Mouse (Mus musculus) liver, postnatal 0 days (tissue): ENCODE results near the gene Masp1. TPM values are rescaled to one million over a fixed set of nuclear protein-coding genes. Genes with fewer than 3 reads are reported as not detected.

ENCODE experiments used
- ATAC-seq: fragments of 200-750 bp; cut with Nextera tagmentation; 2 replicates; pipeline ENCODE4 v1.8.0; 2017; ENCODE audit warnings: mild to moderate bottlenecking, moderate library complexity
- DNase-seq: peaks from one replicate; pipeline ENCODE4 v3.0.0-alpha.2; 2016
- H3K27ac ChIP-seq: fragments of 300-500 bp; sonication (generic); 2 replicates; pipeline ENCODE4 v1.5.1; 2014; ENCODE audit warnings: antibody characterized with exemption, moderate library complexity, mild to moderate bottlenecking, low read depth
- H3K27me3 ChIP-seq: fragments of 300-500 bp; sonication (generic); 2 replicates; pipeline ENCODE4 v1.6.1; 2014; ENCODE audit warnings: low read length, control low read depth, mixed read lengths; ENCODE audit not compliant: insufficient read depth
- H3K36me3 ChIP-seq: fragments of 300-500 bp; sonication (generic); replicated peaks from 2 replicates; pipeline ENCODE4 v1.6.1; 2014; ENCODE audit warnings: mild to moderate bottlenecking, control low read depth, low read length, moderate library complexity, mixed read lengths; ENCODE audit not compliant: insufficient read depth
- H3K4me1 ChIP-seq: fragments of 300-500 bp; sonication (generic); 2 replicates; pipeline ENCODE4 v1.6.1; 2014; ENCODE audit warnings: antibody characterized with exemption, mild to moderate bottlenecking, control low read depth; ENCODE audit not compliant: insufficient read depth
- H3K4me2 ChIP-seq: fragments of 300-500 bp; sonication (generic); 2 replicates; pipeline ENCODE4 v1.6.1; 2014; ENCODE audit warnings: low read depth, mild to moderate bottlenecking, low read length, moderate library complexity, mixed read lengths
- H3K4me3 ChIP-seq: fragments of 300-500 bp; sonication (generic); 2 replicates; pipeline ENCODE4 v1.5.1; 2014; ENCODE audit warnings: low read depth, low read length
- H3K9ac ChIP-seq: fragments of 300-500 bp; sonication (generic); replicated peaks from 2 replicates; pipeline ENCODE4 v1.6.1; 2014; ENCODE audit warnings: mild to moderate bottlenecking, moderate library complexity
- H3K9me3 ChIP-seq: fragments of 300-500 bp; sonication (generic); 2 replicates; pipeline ENCODE4 v1.6.1; 2016; ENCODE audit warnings: mild to moderate bottlenecking, control low read depth, low read length, mixed read lengths
- CTCF ChIP-seq: sonication (generic); IDR thresholded peaks from 2 replicates; pipeline ENCODE4 v1.5.1; 2016; ENCODE audit warnings: antibody characterized with exemption, low read depth
- EP300 ChIP-seq: IDR thresholded peaks from 2 replicates; pipeline ENCODE4 v1.6.1; 2016; ENCODE audit warnings: antibody characterized with exemption, low read depth, mild to moderate bottlenecking
- WGBS: fragments of 180-500 bp; shearing (Covaris S2); extraction: QIAGEN DNeasy Blood & Tissue Kit; methylation state at CpG from one replicate; pipeline ENCODE4 v1.1.7; 2014; ENCODE audit not compliant: insufficient replicate concordance; 5-methylcytosine and 5-hydroxymethylcytosine counted together
- polyA plus RNA-seq: library from polyadenylated mRNA; unstranded; fragments of >200 nt; fragmentation: Nextera tagmentation; extraction: Ambion mirVana; gene quantifications from 2 replicates; pipeline ENCODE4 v1.2.1, GENCODE M21; 2015

Gene Masp1
- polyA plus RNA-seq, 1 experiment from 2014 or later: 38.3 TPM

DNA sequence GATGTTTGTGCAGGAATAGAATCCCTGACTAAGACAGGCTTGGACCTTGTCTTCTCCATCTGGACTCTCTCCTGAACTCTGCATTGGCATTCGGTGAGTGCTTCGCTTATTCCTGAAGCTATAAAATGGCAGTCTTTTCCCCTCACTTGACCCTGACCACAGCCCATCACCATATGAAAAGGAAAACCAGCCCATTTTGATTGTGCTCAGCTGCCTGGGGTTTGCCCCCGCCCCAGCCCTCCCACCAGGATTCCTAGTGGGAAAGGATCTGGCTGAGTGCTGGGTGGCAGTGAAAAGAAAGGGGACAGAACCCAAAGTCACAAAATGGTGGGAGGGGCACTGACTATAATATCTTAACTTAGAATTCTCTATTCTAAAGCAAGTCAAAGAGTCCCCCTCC is 38.4 kb downstream of the Masp1 start:
- Histone ChIP-seq H3K36me3 (peaks cover 12% of the 10 kb centered on the region), H3K9me3 (no peaks in the 10 kb centered on the region), H3K4me1 (no peaks in the 10 kb centered on the region), H3K9ac (no peak overlapping the region), H3K4me3 (no peak overlapping the region), H3K27ac (no peak overlapping the region), H3K4me2 (no peak overlapping the region), H3K27me3 (no peaks in the 10 kb centered on the region)
- no peak for TF ChIP-seq EP300
- TF ChIP-seq CTCF: no peak
- DNase-seq (no peak), ATAC-seq (no peak)
- WGBS: 85% methylated on average over 3 of the region's 3 CpGs

DNA sequence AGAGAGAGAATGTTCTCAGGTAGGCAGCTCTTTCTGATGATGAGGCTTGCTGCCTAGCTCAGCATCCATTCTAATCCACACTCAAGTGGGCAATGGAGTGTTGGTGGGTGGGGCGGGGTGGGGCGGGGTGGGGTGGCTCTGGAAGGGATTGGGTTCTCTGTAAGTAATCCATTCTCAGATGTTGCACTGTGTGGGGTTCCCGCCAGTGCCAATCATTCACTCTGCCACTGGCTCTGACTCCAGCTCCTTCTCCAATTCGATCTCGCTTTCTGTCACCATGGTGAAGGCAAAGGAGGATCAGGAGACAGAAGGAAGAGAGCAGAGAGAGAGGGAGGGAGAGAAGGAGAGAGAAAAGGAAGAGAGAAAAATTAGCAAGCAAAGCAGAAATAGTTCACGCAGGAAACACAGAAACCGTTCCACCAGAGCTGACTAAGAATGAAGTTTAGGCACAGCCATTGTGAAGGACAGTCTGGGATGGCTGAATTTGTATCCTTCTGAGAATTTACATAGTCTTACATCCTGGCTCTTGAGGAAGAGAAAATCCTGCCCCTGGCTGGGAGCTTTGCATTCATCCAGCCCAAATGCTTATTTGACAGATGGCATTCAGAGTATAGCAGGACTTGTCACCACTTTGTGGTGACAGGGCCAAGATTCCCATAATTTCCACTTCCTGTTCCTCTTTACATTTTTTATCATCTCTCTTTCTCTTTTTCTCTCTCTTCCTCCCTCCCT is 40.6 kb downstream of the Masp1 start:
- no peak overlapping the region for H3K9ac ChIP-seq
- H3K27ac ChIP-seq: no peak overlapping the region
- no peaks in the 10 kb centered on the region for H3K9me3 ChIP-seq
- no peaks in the 10 kb centered on the region for H3K27me3 ChIP-seq
- DNase-seq: no peak
- ATAC-seq: no peak
- H3K4me2 ChIP-seq: no peak overlapping the region
- TF ChIP-seq CTCF (no peak), EP300 (no peak)
- H3K4me3 ChIP-seq: no peak overlapping the region
- peaks cover 9% of the 10 kb centered on the region for H3K36me3 ChIP-seq
- 69% methylated on average over 7 of the region's 7 CpGs for WGBS
- no peaks in the 10 kb centered on the region for H3K4me1 ChIP-seq

DNA sequence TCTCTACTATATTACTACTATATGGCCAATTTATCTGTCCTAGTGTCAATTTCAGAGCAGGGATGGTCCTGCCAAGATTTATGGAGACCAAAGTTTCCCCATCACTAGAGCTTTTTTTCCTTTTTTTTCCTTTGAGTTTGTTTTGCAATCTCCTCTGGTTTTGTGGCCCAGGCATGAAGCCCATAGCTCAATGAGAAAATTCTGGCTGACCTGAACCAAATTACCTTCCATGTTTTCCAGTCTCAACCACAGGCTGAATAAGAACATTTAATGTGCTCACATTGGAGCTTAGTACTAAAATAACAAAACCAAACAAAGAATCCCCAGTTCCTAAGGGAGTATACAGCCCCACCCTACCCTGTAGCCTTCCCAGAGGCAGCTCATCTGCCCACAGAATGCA is 44.0 kb downstream of the Masp1 start:
- Histone ChIP-seq H3K9ac (no peak overlapping the region), H3K27ac (no peak overlapping the region), H3K4me3 (no peak overlapping the region), H3K4me1 (no peaks in the 10 kb centered on the region), H3K36me3 (peaks cover 3% of the 10 kb centered on the region), H3K4me2 (no peak overlapping the region), H3K9me3 (no peaks in the 10 kb centered on the region), H3K27me3 (no peaks in the 10 kb centered on the region)
- DNase-seq (no peak), ATAC-seq (no peak)
- TF ChIP-seq CTCF (no peak), EP300 (no peak)

DNA sequence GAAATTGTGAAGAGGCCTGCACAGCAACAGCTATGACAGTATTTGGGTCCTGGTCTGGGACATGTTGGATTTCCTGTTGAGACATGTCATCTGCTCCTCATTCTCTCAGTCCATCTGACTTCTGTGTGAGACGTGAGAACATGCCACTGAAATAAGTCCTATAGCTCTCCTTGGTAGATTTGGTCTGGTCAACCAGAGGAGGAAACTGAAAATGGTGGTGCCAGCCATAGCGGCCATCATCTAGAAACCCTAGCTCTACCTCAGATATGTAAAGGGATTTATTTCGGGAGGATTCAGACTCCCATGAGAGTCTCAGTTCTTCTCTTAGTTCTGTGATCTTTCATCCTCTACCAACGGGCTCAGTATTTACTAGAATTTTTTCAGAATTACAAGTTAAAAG is 45.0 kb downstream of the Masp1 start:
- DNase-seq (no peak), ATAC-seq (no peak)
- no peaks in the 10 kb centered on the region for H3K9me3 ChIP-seq
- no peaks in the 10 kb centered on the region for H3K4me1 ChIP-seq
- H3K4me3 ChIP-seq: no peak overlapping the region
- no peak overlapping the region for H3K27ac ChIP-seq
- no peak overlapping the region for H3K9ac ChIP-seq
- WGBS: 83% methylated on average over 4 of the region's 4 CpGs
- no peak overlapping the region for H3K4me2 ChIP-seq
- TF ChIP-seq EP300 (no peak), CTCF (no peak)
- peaks cover 3% of the 10 kb centered on the region for H3K36me3 ChIP-seq
- no peaks in the 10 kb centered on the region for H3K27me3 ChIP-seq

DNA sequence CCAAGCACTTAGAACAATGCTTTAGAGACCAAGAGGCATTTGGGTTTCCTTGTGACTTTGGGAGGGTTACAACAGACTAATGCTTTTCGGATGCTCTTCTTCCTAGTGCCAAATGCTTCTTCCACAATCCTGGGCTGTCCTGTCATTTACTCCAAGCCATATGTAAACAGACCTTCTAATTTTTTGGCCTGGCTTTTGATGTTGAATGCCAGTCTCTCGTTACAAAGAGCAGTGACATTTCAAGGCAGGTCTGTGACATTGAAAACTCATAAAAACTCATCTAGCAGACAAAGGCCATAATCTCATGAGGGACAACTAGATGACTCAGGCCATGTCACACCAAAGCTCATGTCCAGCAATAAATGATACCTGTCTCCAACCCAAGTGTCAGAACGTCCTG is 48.6 kb downstream of the Masp1 start:
- no peaks in the 10 kb centered on the region for H3K9me3 ChIP-seq
- no peaks in the 10 kb centered on the region for H3K4me1 ChIP-seq
- H3K9ac ChIP-seq: no peak overlapping the region
- ATAC-seq: no peak
- H3K4me3 ChIP-seq: no peak overlapping the region
- 55% methylated on average over 3 of the region's 3 CpGs for WGBS
- DNase-seq: no peak
- H3K36me3 ChIP-seq: peaks cover 4% of the 10 kb centered on the region
- no peak overlapping the region for H3K27ac ChIP-seq
- TF ChIP-seq EP300 (no peak), CTCF (no peak)
- H3K27me3 ChIP-seq: no peaks in the 10 kb centered on the region
- no peak overlapping the region for H3K4me2 ChIP-seq

DNA sequence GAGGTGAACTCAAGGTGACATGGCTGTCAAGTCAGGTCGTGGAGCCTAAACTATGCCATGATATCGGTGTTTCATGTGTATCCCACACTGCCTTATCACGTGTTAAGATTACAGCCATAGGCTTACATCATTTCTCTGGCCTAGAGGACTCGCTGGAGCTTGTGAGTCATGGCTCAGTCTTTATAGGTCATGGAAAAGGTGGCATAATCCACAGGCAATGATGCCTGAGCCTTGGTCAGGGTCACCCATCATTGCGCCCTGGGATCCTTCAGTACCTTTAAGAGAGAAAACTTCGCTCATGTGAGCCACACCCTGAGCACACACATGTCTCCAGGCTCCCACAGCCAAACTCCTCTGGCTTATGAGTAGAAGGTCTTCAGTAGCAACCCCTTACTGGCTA is 49.1 kb downstream of the Masp1 start:
- peaks cover 4% of the 10 kb centered on the region for H3K36me3 ChIP-seq
- H3K9me3 ChIP-seq: no peaks in the 10 kb centered on the region
- TF ChIP-seq CTCF (no peak), EP300 (no peak)
- no peaks in the 10 kb centered on the region for H3K4me1 ChIP-seq
- no peak overlapping the region for H3K9ac ChIP-seq
- ATAC-seq: no peak
- no peak overlapping the region for H3K27ac ChIP-seq
- no peaks in the 10 kb centered on the region for H3K27me3 ChIP-seq
- no peak for DNase-seq
- WGBS: 81% methylated on average over 6 of the region's 6 CpGs
- no peak overlapping the region for H3K4me3 ChIP-seq
- no peak overlapping the region for H3K4me2 ChIP-seq
